Mouse (Mus musculus) intestine, embryonic 16.5 days (tissue): ENCODE data around the gene Fam69a. TPM values are rescaled to one million over a fixed set of nuclear protein-coding genes. Genes with fewer than 3 reads are reported as not detected.
A peak's percentile ranks its signal among the peaks of the same experiment; 100 is the strongest.
"Not testable (repeated sequence)": the region's sequence is repeated elsewhere in the genome, so short reads cannot be mapped to it uniquely, and the experiment has no call there.

Experiments
- ATAC-seq: fragments of 200-750 bp; cut with Nextera tagmentation; 2 replicates; pipeline ENCODE4 v1.8.0; 2017; ENCODE audit warnings: moderate TSS enrichment, moderate library complexity
- H3K27ac ChIP-seq: fragments of 300-500 bp; sonication (generic); 2 replicates; pipeline ENCODE4 v1.5.1; 2014; ENCODE audit warnings: mild to moderate bottlenecking, low read length
- H3K27me3 ChIP-seq: fragments of 300-500 bp; sonication (generic); replicated peaks from 2 replicates; pipeline ENCODE4 v1.6.1; 2014; ENCODE audit warnings: low read length, control low read depth, mixed read lengths; ENCODE audit not compliant: control insufficient read depth, insufficient read depth
- H3K36me3 ChIP-seq: fragments of 300-500 bp; sonication (generic); 2 replicates; pipeline ENCODE4 v1.6.1; 2014; ENCODE audit warnings: low read length, control low read depth; ENCODE audit not compliant: control insufficient read depth, insufficient read depth
- H3K4me1 ChIP-seq: fragments of 300-500 bp; sonication (generic); 2 replicates; pipeline ENCODE4 v1.6.1; 2014; ENCODE audit warnings: low read length, control low read depth, mixed read lengths; ENCODE audit not compliant: control insufficient read depth, insufficient read depth
- H3K4me2 ChIP-seq: fragments of 300-500 bp; sonication (generic); 2 replicates; pipeline ENCODE4 v1.6.1; 2014; ENCODE audit warnings: low read depth, low read length, control low read depth
- H3K4me3 ChIP-seq: fragments of 300-500 bp; sonication (generic); 2 replicates; pipeline ENCODE4 v1.5.1; 2014; ENCODE audit warnings: mild to moderate bottlenecking, low read length
- H3K9ac ChIP-seq: fragments of 300-500 bp; sonication (generic); 2 replicates; pipeline ENCODE4 v1.6.1; 2014; ENCODE audit warnings: low read depth, low read length
- H3K9me3 ChIP-seq: fragments of 300-500 bp; sonication (generic); 2 replicates; pipeline ENCODE4 v1.6.1; 2016; ENCODE audit warnings: low read length, control low read depth; ENCODE audit not compliant: control insufficient read depth
- WGBS: fragments of 180-500 bp; shearing (Covaris S2); extraction: QIAGEN DNeasy Blood & Tissue Kit; methylation state at CpG from one replicate; pipeline ENCODE4 v1.1.7; 2014; 5-methylcytosine and 5-hydroxymethylcytosine counted together
- polyA plus RNA-seq: library from polyadenylated mRNA; unstranded; fragments of >200 nt; fragmentation: Nextera tagmentation; extraction: Ambion mirVana; gene quantifications from 2 replicates; pipeline ENCODE4 v1.2.1, GENCODE M21; 2015

Gene Fam69a
- polyA plus RNA-seq, 1 experiment from 2014 or later, result 17.9 TPM

GRCm38 (mm10) chr5:107901014-107901615 lies 85.8 kb downstream of the Fam69a start:
- Histone ChIP-seq H3K27ac (peak overlapping the region; percentile 77), H3K36me3 (peaks cover 16% of the 10 kb centered on the region), H3K4me3 (peak overlapping the region; percentile 83), H3K4me2 (peak overlapping the region; percentile 69), H3K9me3 (no peaks in the 10 kb centered on the region), H3K9ac (peak overlapping the region; percentile 97), H3K4me1 (0 out of 2 replicates have a peak, but pooled peaks cover 2% of the 10 kb centered on the region), H3K27me3 (0 out of 2 replicates have a peak, but pooled peaks cover 3% of the 10 kb centered on the region)
- under 1% methylated on average over 23 of the region's 23 CpGs for WGBS
- ATAC-seq, result peak; percentile 28; the same call in 1 of the 2 replicates

GRCm38 (mm10) chr5:107900206-107901013 lies 86.5 kb downstream of the Fam69a start, which contains the start of gene Rpl5:
Gene Rpl5 (plus strand): TSS chr5:107900502.
- ATAC-seq, result peak; percentile 98
- peak within 1 kb of the TSS; percentile 69 for H3K4me2 ChIP-seq
- H3K9me3 ChIP-seq, result no peaks in the 10 kb centered on the region
- 0 out of 2 replicates have a peak, but pooled peaks cover 2% of the 10 kb centered on the region for H3K4me1 ChIP-seq
- H3K27me3 ChIP-seq, result 0 out of 2 replicates have a peak, but pooled peaks cover 3% of the 10 kb centered on the region
- WGBS, result 3% methylated on average over 66 of the region's 66 CpGs
- H3K4me3 ChIP-seq, result peak within 1 kb of the TSS; percentile 83
- H3K27ac ChIP-seq, result peak within 1 kb of the TSS; percentile 77
- H3K9ac ChIP-seq, result peak within 1 kb of the TSS; percentile 97
- H3K36me3 ChIP-seq, result peaks cover 11% of the 10 kb centered on the region

- WGBS, result 58% methylated on average over 1 of the region's 1 CpGs
- no peak for ATAC-seq
- H3K4me3 ChIP-seq, result no peak overlapping the region
Observed at GRCm38 (mm10) chr5:107896265-107896664, 90.6 kb downstream of the Fam69a start.

GRCm38 (mm10) chr5:107894676-107895075 lies 92.2 kb downstream of the Fam69a start:
- Histone ChIP-seq H3K4me1 (peaks cover 8% of the 10 kb centered on the region), H3K4me3 (no peak overlapping the region), H3K27me3 (0 out of 2 replicates have a peak, but pooled peaks cover 3% of the 10 kb centered on the region), H3K9ac (no peak overlapping the region), H3K9me3 (no peaks in the 10 kb centered on the region), H3K4me2 (no peak overlapping the region), H3K27ac (no peak overlapping the region), H3K36me3 (no peaks in the 10 kb centered on the region)
- ATAC-seq, result no peak
- 69% methylated on average over 7 of the region's 7 CpGs for WGBS

More at GRCm38 (mm10) chr5:107896265-107896664, 90.6 kb downstream of the Fam69a start:
- Histone ChIP-seq H3K27ac (no peak overlapping the region), H3K27me3 (0 out of 2 replicates have a peak, but pooled peaks cover 3% of the 10 kb centered on the region), H3K9me3 (no peaks in the 10 kb centered on the region), H3K4me2 (no peak overlapping the region), H3K4me1 (no peaks in the 10 kb centered on the region), H3K36me3 (no peaks in the 10 kb centered on the region), H3K9ac (no peak overlapping the region)

GRCm38 (mm10) chr5:107891515-107891914 lies 95.4 kb downstream of the Fam69a start:
- not testable (repeated sequence) for H3K36me3 ChIP-seq, H3K9ac ChIP-seq, H3K9me3 ChIP-seq, H3K27me3 ChIP-seq, H3K4me2 ChIP-seq, H3K4me1 ChIP-seq, ATAC-seq, H3K4me3 ChIP-seq, H3K27ac ChIP-seq
- no CpG with 5 or more reads among the region's 1 CpGs for WGBS

- H3K36me3 ChIP-seq, result no peaks in the 10 kb centered on the region
- 46% methylated on average over 9 of the region's 9 CpGs for WGBS
- H3K27ac ChIP-seq, result peak overlapping the region; percentile 37; the same call in 1 of the 2 replicates
- H3K4me3 ChIP-seq, result no peak overlapping the region
- H3K4me1 ChIP-seq, result peaks cover 8% of the 10 kb centered on the region
- peak; percentile 82 for ATAC-seq
- 0 out of 2 replicates have a peak overlapping the region, but pooled peaks have one; percentile 30 for H3K9ac ChIP-seq
- H3K27me3 ChIP-seq, result no peaks in the 10 kb centered on the region
- H3K9me3 ChIP-seq, result no peaks in the 10 kb centered on the region
- no peak overlapping the region for H3K4me2 ChIP-seq
Observed at GRCm38 (mm10) chr5:107889994-107890888, 96.6 kb downstream of the Fam69a start.

GRCm38 (mm10) chr5:107880710-107881109 lies 106.2 kb downstream of the Fam69a start:
- Histone ChIP-seq H3K4me3 (no peak overlapping the region), H3K27me3 (no peaks in the 10 kb centered on the region), H3K27ac (0 out of 2 replicates have a peak overlapping the region, but pooled peaks have one; percentile 4), H3K4me2 (no peak overlapping the region), H3K9ac (no peak overlapping the region), H3K9me3 (no peaks in the 10 kb centered on the region), H3K36me3 (no peaks in the 10 kb centered on the region), H3K4me1 (no peaks in the 10 kb centered on the region)
- 61% methylated on average over 5 of the region's 5 CpGs for WGBS
- ATAC-seq, result peak; percentile 84

- ATAC-seq, result no peak
- H3K27me3 ChIP-seq, result no peaks in the 10 kb centered on the region
- no peak overlapping the region for H3K27ac ChIP-seq
- peaks cover 14% of the 10 kb centered on the region for H3K4me1 ChIP-seq
- no peaks in the 10 kb centered on the region for H3K36me3 ChIP-seq
- WGBS, result 85% methylated on average over 1 of the region's 1 CpGs
- H3K4me2 ChIP-seq, result no peak overlapping the region
- no peak overlapping the region for H3K4me3 ChIP-seq
- no peaks in the 10 kb centered on the region for H3K9me3 ChIP-seq
- no peak overlapping the region for H3K9ac ChIP-seq
Observed at GRCm38 (mm10) chr5:107877053-107877452, 109.8 kb downstream of the Fam69a start.

GRCm38 (mm10) chr5:107875261-107875611 lies 111.6 kb downstream of the Fam69a start:
- Histone ChIP-seq H3K9me3 (no peaks in the 10 kb centered on the region), H3K27ac (no peak overlapping the region), H3K4me3 (no peak overlapping the region), H3K27me3 (no peaks in the 10 kb centered on the region), H3K4me1 (peaks cover 14% of the 10 kb centered on the region), H3K9ac (no peak overlapping the region), H3K36me3 (no peaks in the 10 kb centered on the region), H3K4me2 (no peak overlapping the region)
- no peak for ATAC-seq
